8 mouse cellular contexts compared by ENCODE assay signal in genomic region chr2:70567071-70567681, GRCm38 (mm10). TPM values are rescaled to one million over a fixed set of nuclear protein-coding genes. Genes with fewer than 3 reads are reported as not detected.
DNase-seq lines count a peak whose midpoint lies in the region; ATAC-seq and TF ChIP-seq lines count a peak whose summit lies in the region.

No protein-coding gene starts in this region.

- DNase-seq in lung, embryonic 14.5 days = peak; percentile 81
- DNase-seq in lung, adult 2 months = no peak
- peak; percentile 20 to 53 for DNase-seq in heart, postnatal 14 days
- peak; percentile 14 to 66 for DNase-seq in kidney, postnatal 36 days
- no peak for DNase-seq in urinary bladder, postnatal 25 days (ENCODE audit: low spot score)
- DNase-seq in gastrocnemius, postnatal 36 days = no peak

- TF ChIP-seq POLR2A in lung, adult 2 months (IDR thresholded peaks at IDR 0.05; ENCODE audit: borderline replicate concordance, extremely low read depth, low read depth, low read length) = no peak

- ATAC-seq in lung, embryonic 14.5 days (ENCODE audit: insufficient read depth) = 0 out of 2 replicates have a peak, but pooled peaks have one; percentile 8
- ATAC-seq in common myeloid progenitor, adult 5-6 weeks (replicated peaks; ENCODE audit: low read depth, poor library complexity, severe bottlenecking) = peak; percentile 47
- no peak; the same call in 1 of the 2 replicates for ATAC-seq in midbrain, embryonic 12.5 days (ENCODE audit: low FRiP score, low read depth)

- no peaks in the 10 kb centered on the region for H3K36me3 ChIP-seq in lung, embryonic 14.5 days (ENCODE audit: insufficient read depth)
- no peaks in the 10 kb centered on the region for H3K36me3 ChIP-seq in midbrain, embryonic 12.5 days

- peak overlapping the region; percentile 69 for H3K4me2 ChIP-seq in lung, embryonic 14.5 days
- peak overlapping the region; percentile 56 for H3K4me2 ChIP-seq in midbrain, embryonic 12.5 days (replicated peaks)

- H3K9ac ChIP-seq in lung, embryonic 14.5 days = no peak overlapping the region
- H3K9ac ChIP-seq in midbrain, embryonic 12.5 days (replicated peaks) = peak overlapping the region; percentile 61

- peak; percentile 59 for TF ChIP-seq CTCF in lung, embryonic 14.5 days (IDR thresholded peaks at IDR 0.05; ENCODE audit: low read depth)
- TF ChIP-seq CTCF in lung, adult 2 months (IDR thresholded peaks at IDR 0.05; ENCODE audit: insufficient read depth, low read length) = no peak

- intact Hi-C loops in heart, postnatal 14 days (cut with DNase I) = loop anchor here (10.0 kb wide), 1 partner anchor 312 kb away; no protein-coding TSS in a partner anchor
- intact Hi-C loops in gastrocnemius, postnatal 36 days (cut with DNase I) = no loop called here

- no peak overlapping the region for H3K27ac ChIP-seq in lung, embryonic 14.5 days (ENCODE audit: low read depth)
- peak overlapping the region; percentile 77 for H3K27ac ChIP-seq in midbrain, embryonic 12.5 days (replicated peaks)

- peaks cover 27% of the 10 kb centered on the region for H3K4me1 ChIP-seq in lung, embryonic 14.5 days (ENCODE audit: insufficient read depth)
- H3K4me1 ChIP-seq in lung, adult 2 months (ENCODE audit: control insufficient read depth, insufficient read depth, low read length) = no peaks in the 10 kb centered on the region; the same call in 1 of the 2 replicates
- H3K4me1 ChIP-seq in midbrain, embryonic 12.5 days = peaks cover 64% of the 10 kb centered on the region

- H3K27me3 ChIP-seq in lung, embryonic 14.5 days (ENCODE audit: insufficient read depth, low read length) = peaks cover 80% of the 10 kb centered on the region
- peaks cover 98% of the 10 kb centered on the region for H3K27me3 ChIP-seq in midbrain, embryonic 12.5 days

- H3K9me3 ChIP-seq in lung, embryonic 14.5 days (ENCODE audit: low read depth, low read length) = no peaks in the 10 kb centered on the region
- H3K9me3 ChIP-seq in midbrain, embryonic 12.5 days = no peaks in the 10 kb centered on the region

- peak overlapping the region; percentile 34 for H3K4me3 ChIP-seq in lung, embryonic 14.5 days (ENCODE audit: low read depth, low read length)
- H3K4me3 ChIP-seq in lung, adult 2 months (replicated peaks; ENCODE audit: extremely low read depth, low read depth, low read length) = no peak overlapping the region
- H3K4me3 ChIP-seq in midbrain, embryonic 12.5 days = peak overlapping the region; percentile 44

- WGBS in lung, embryonic 14.5 days = 7% methylated on average over 23 of the region's 23 CpGs
- 17% methylated on average over 23 of the region's 23 CpGs for WGBS in lung, adult 2 months
- 2% methylated on average over 23 of the region's 23 CpGs for WGBS in midbrain, embryonic 12.5 days

RNA-seq across cellular contexts. Expression of gene Gad1, which starts 14.3 kb away (rescaled TPM):
- polyA plus RNA-seq in lung, embryonic 14.5 days (2014; fragmentation: Nextera tagmentation; extraction: Ambion mirVana) = 0.11 and 0.28 TPM in 2 replicates
- polyA plus RNA-seq in lung, adult 2 months (2012; rRNA removed) = 0.28 and 0.37 TPM in 2 replicates
- total RNA-seq in common myeloid progenitor, adult 5-6 weeks (2017) = not detected in 2 replicates
- under 1 TPM; 0.43 to 0.51 TPM for total RNA-seq in heart, postnatal 14 days (2021)
- 26.5 and 27.0 TPM in 2 replicates for polyA plus RNA-seq in midbrain, embryonic 12.5 days (2016; fragmentation: Nextera tagmentation; extraction: Ambion mirVana)
- total RNA-seq in gastrocnemius, postnatal 36 days (2021) = 1 to 10 TPM; 1.1 to 1.6 TPM

RNA-seq across cellular contexts. Expression of gene Erich2, which starts 58.6 kb away (rescaled TPM):
- 6.1 and 6.2 TPM in 2 replicates for polyA plus RNA-seq in lung, embryonic 14.5 days (2014; fragmentation: Nextera tagmentation; extraction: Ambion mirVana)
- 3.5 and 4.4 TPM in 2 replicates for polyA plus RNA-seq in lung, adult 2 months (2012; rRNA removed)
- not detected in 2 replicates for total RNA-seq in common myeloid progenitor, adult 5-6 weeks (2017)
- total RNA-seq in heart, postnatal 14 days (2021) = under 1 TPM; 0.14 to 0.17 TPM
- 2.6 and 3.0 TPM in 2 replicates for polyA plus RNA-seq in midbrain, embryonic 12.5 days (2016; fragmentation: Nextera tagmentation; extraction: Ambion mirVana)
- total RNA-seq in gastrocnemius, postnatal 36 days (2021) = not detected

Comparison
In these comparisons a context has a peak if more than half of its experiments do, and no peak if none do; other contexts are left out.
1. DNase-seq: peak in lung, embryonic 14.5 days (single experiment), heart, postnatal 14 days (2 of 2) and kidney, postnatal 36 days (2 of 2); none in lung, adult 2 months (single experiment), urinary bladder, postnatal 25 days (single experiment) and gastrocnemius, postnatal 36 days (0 of 2).